Mouse (Mus musculus) CD8-positive naive resting alpha-beta T cell, adult 2 months (primary cell): ENCODE results near the gene Zhx3.

Experiments used
- DNase-seq, 2 experiments: peaks; one replicate each; pipeline ENCODE4 v3.0.0; 2022; ENCODE audit warnings: low read depth in 2 of 2, low spot score in 2 of 2

The Zhx3 gene

DNA sequence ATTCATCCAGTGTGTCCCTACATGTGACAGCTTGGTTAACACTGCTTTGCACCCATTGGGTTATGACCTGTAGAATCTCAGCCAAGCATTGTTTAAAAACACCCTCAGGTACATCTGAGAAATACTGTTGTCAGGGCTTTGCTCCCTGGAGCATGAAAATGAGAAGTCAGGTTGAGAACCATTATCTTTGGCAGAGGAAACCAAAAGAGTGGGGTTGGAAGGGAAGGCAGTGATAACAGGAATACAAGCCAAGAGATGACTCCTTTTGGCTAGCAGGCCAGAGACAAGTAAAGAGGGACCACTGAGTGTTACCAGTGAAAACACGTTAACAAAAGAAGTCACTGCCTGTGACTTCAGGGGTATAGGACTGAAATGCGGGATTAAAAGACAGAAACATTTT lies 108.4 kb downstream of the Zhx3 start:
- DNase-seq = no peak

DNA sequence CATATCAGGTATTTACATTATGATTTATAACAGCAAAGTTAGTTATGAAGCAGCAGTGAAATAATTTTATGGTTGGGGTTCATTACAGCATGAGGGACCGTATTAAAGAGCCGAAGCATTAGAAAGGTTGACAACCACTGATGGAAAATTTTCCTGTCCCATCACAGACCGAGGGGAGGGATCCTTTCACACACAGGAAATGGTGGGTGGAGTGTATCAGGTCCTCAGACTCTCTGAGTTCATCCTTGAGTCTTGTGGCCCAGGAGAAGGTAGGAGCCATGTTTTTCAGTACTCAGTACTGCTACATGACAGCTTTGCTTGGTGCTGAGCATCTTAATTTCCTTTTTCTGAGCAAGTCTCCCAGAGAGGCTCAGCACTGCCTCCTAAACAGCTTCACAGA lies 109.0 kb downstream of the Zhx3 start:
- DNase-seq = no peak

DNA sequence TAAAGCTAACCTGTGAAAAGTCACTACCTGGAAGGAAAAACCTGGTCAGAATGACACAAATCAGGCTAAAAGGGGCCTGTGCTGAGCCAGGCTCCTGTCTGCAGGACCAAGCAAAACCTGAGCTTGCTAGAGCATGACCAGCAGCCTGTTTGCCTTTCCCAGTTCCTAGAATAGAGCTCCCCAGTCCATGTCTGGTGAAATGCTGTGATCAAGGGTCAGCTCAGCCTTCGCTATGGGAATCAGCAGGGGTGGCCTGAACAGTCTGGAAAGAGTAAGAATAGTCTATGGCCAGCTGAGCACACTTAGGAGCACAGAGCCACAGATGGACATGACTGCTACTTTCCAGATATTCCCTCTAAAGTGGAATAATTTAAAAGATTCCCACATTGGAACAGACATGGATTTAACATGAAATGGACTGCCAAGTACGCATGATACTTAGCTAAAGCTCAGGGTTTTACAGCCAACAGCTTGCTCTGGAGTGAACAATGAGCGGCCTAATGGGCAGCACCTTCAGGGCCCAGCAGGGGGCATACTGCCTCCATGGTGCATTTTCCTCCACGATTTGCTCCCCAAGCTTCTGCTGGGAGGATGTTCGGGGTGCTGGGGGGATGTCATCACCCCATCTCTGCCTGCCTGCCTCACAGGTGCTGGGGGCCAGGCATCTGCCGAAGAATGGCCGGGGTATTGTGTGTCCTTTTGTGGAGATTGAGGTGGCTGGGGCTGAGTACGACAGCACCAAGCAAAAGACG lies 112.2 kb downstream of the Zhx3 start:
- DNase-seq = peak in 1 of 2 experiments; percentile 40

DNA sequence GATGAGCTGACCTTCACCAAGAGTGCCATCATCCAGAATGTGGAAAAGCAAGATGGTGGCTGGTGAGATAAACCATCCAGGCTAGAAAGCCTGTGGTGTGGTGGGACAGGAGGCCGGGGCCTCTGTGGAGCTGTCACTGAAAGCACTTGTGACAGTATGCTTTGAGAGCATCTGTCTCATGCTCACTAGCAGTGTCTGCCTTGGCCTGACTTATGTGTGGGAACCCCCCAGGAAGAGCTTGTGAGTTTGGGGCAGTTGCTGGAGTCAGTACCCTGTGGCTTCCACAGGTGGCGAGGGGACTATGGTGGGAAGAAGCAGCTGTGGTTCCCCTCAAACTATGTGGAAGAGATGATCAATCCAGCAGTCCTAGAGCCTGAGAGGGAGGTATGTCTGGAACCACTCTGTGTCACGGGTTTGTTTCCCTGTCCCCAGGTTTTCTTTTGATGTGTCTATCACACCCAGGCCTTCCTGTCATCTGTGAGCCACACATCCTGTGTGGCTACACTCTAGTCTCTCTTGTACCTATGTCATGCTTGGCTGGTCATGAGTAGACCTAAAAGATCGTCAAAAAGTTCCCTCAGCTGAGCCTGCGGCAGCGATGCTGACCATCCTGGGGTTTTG lies 116.1 kb downstream of the Zhx3 start:
- peak; percentile 54 to 69 for DNase-seq

DNA sequence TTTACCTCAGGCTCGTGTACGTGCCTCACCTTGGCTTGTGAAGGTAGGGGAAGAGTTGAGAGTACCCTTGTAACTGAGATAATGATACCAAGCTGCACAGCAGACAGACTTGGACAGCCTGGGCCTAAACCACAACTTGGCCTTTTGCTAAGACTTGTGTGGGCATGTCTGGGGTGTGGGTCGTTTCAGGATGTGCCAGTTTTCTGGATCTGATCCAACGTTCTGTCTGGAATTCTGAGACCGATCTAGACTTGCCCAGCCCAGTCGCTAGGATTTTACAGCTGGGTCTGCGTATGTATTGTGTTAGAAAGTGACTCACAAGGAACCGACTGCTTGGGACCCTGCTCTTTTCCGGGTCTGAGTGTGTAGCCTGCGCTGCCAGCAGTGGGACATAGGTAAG lies 125.7 kb downstream of the Zhx3 start:
- DNase-seq = no peak

DNA sequence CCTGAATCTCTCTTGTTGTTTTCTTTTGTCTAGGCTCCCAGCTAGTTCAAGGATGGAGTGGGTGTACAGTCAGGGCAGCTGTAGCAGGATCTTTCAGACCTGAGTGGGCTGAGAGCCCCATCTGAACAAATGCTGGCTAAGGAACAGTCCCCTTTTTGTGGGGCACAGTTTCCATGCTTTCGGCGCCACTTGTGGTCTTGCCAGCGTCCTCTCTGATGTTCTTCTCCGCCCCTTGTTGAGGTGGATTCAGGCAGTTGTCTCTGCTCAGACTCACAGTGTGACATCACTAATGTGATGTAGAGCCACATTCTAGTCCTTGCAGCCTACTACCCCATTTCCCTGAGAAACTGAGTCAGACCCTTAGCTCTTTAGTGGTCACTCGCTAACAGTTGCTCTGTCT lies 126.2 kb downstream of the Zhx3 start:
- no peak for DNase-seq

DNA sequence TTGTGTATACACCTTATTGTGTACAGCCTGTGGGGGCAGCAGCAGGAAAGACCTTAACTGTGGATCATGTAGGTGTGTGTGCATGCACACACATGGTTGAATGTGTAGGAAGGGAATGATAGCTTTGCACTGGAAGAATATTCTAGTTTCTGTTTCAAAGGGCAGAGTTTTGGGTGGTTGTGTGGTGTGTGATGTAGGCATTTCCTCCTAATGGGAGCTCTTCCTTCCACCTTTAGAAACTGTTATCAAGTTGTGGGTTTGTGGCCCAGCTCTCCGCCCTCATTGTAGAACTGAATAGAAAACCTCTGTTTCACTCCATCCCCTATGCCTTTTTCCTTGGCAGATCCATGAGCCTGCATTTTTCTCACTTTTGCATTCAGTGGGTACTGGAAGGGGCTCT lies 127.3 kb downstream of the Zhx3 start:
- DNase-seq = no peak

DNA sequence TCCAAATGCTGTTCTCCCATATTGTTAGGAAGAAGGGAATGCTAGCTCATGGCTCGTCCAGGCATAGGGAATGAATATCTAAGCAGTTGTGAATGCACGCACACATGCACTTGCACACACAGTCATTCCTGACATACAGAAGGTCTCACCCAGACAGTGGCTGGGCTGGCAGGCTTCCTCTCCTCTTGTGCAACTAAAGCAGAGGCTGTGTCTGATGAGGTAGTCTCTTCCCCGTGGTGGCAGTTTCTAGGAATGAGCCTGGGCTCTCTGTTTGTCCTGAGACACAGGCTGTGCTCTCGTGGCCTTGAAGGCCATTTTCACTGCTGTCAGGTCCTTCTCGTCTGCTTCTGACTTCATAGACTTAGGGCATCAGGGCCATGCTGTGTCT lies 128.0 kb downstream of the Zhx3 start:
- no peak for DNase-seq

DNA sequence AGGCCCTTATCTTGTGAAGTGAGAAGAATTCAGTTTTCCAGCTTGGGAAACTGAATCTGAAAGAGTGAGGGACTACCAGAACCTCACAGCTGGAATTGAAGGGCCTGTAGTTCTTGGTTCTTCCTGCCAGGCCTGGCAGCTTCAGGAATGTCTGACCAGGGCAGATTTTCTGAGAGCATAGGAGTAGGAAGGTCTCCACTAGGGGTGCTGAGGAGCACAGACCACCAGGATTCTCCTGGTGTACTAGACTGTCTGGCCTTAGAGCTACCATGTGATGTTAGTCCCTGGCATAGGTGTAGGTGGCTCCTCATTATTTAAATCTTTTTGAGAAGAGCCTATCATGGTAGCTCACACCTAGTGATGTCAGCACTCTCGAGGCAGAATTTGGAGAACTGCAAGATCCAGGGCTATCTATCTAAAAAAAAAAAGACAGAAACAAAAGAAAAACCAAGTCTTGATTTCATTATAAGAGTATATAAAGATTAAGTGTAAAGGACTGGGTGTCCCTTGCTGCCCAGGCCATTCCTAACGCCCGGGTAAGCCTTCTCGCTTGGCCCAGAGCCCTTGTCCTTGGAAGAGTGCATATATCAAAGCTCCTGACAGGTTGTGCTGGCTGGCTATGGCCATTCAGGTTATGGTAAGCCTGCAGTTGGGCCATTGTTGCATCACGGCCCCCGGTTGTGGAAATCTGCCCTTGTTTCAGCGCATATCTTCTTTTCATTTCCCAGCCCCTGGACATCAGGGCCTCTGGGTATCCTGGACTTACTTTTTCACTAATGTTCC lies 128.6 kb downstream of the Zhx3 start:
- peak in 1 of 2 experiments; percentile 56 for DNase-seq

DNA sequence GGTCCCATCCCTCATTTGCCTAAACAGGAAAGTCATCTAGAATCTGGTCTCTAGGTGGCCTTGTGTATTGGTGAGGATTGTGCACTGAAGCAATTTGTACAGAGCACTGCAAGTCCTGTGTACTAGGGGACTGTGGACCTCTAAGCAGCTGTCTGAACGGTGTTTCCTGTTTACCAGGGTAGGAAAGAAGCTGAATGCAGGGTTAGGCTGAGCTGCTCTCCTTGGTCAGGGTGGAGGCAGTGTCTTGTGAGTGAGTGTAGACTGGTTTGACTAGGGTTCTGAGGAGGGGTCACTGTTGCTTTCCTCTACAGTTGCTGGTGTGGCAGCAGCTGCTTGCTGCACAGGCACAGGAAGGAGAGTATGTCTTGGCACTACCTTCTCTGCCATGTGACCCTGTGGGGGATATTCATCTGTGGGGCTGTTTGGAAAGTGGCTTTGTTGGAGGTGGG lies 130.6 kb downstream of the Zhx3 start:
- DNase-seq = no peak

DNA sequence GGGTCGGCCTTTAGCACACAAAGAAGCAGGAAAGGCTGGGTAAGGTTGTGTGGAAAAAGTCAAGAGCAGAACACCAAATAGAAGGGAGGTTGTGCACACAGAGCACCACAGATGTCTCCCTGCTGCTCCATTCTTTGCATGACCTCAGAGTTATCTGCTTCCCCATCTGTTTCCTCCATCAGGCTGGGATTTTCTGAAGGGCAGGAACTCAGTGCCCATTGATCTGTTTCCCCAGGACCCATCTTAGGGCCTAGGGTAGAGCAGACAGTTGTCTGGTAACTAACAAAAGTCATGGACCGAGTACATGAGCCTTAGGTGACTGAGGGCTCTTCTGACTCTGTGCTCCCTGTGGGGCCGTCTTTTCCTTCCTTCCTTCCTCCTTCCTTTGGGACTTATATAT lies 131.2 kb downstream of the Zhx3 start:
- no peak for DNase-seq

DNA sequence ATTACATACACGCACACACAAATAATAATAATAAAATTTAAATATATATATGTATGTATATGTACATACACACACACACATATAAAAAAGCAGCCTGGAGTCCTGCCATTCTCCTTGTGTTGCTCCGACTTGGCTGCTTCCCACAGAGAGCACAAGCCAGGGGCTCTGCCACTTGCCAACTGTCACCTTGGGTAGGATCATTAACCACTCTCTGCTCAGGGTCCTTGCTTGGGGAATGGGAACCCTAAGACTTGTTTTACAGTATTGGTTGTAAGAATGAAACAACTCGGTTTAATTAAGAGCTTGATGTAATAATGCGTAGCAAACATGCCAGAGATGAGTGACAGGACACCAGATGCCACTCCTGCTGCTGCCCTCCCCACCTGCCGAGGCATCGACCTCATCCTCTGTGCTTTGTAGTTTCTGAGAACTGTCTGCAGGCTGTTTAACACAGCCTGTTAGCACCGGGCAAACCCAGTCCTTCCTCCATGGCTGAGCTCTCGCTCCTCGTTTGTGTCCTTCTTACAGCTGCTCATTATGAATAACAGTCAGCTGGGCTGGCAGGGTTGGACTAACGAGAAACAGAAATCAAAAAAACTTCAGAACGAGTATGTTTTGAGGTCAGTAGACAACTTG lies 132.2 kb downstream of the Zhx3 start:
- DNase-seq = peak in 1 of 2 experiments; percentile 58

DNA sequence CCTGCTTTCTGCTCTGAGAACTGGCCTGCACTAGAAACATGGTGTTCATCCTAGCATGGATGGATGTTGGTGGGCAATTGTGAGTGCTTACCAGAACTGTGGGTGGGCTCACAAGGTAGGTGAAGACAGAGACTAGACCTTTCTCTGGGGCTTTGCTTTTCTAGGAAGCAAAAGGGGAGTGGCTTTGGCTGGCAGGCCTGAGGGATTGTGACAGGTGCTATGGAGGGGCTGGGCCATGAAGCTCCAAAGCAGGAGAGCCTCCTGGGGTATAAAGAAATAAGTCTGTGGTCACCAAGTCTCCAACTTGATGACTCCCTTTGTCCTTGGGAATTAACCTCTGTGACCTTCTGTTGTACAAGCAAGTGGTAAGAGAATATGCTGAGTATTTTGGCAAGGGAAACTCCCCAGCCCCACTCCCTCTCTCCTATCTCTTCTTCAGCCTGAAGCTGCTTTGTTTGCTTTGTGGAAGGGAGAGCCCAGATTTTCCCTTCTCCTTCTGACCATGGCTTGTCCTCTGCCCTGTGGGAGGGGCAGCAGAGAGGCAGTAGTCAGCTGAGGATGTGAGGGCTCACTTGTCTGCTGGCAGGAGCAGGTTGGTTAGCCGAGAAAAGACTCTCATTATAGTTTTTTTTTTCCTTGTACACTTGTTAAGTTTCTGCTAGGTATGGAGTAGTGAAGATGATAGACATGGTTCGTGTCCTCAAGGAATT lies 133.0 kb downstream of the Zhx3 start:
- DNase-seq = no peak

DNA sequence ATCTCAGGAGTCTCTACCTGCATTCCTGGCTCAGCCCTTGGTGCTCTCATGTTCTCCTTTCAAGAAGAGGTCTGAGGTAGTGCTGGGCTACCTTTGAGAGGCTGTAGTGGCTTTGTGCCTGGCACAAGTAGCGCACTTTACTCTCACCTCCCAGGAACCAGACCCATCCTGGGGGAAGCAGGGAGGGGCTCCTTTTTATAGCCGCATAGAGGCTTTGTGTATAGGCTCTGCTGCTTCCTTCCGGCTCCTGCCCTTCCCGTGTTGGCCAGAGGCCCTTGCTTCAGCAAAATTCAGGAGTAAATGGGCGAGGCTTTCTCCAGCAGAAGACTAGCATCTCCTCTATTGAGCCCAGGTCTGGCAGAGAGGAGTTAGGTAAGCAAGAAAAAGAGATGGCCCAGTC lies 134.4 kb downstream of the Zhx3 start:
- no peak for DNase-seq

DNA sequence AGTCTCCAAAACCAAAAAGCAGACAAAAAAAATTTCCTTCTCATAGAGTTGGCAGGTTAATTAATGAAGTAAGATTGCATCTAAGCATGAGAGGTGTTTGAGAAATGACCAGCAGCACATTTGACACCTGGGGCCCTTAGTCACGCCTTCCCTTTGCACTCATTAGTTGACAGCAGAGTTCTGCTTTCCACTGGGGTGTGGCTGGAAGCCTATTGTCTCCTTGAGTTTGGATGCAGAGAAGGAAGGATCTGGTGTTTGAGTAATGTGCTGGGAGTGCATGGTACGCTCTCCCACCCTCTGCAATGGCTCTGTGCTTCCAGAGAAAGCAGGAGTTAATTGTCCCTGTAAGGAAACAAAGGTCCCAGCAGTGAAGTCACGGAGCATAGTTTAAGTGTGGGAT lies 136.3 kb downstream of the Zhx3 start:
- no peak for DNase-seq

DNA sequence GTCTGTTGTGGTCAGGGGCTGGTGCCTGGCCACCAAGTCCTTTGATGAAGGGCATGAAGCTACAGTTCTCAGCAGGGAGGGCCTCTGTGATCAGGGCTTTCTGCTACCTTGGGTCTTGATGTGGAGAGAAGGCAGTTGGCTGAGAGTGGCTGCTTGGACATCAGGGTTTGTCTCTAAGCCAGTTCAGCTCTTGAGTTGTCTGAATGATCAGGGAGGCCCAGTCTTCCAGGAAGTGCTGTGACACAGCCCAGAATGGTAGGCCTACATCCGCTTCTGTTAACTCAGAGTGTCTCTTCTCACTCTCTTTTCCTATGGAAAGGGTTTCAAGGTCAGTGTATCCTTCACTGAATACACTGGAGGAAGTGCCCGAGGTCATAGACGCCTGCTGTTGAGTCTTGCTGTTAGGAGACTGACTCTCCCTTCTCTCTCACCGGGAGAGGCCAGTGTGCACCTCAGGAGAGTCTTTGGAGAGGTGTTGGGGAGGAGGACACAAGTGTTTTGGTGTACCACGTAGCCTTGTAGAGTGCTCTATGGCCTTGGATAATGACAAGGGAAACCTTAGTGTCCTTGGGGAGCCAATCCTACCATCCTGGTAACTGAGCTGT lies 137.0 kb downstream of the Zhx3 start:
- no peak for DNase-seq

DNA sequence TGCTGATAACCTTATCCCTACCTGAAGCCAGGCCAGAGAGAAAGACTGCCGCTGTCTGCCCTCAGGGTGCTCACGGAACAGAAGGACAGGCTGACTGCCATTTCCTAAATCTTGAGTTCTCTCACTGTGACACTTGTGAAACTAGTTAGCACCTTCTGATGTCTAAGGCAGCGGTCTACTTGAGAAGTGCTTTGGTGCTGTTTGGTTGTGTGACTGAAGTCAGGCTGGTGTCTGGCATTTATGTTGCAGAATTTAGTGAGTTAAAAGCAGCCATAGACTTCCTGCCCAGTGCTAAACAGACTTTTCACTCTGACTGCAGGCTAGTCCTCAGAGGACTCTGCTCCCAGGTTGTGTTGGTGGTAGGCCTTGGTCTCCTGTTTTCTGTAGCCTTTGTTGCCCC lies 138.5 kb downstream of the Zhx3 start:
- DNase-seq = peak in 1 of 2 experiments; percentile 49

DNA sequence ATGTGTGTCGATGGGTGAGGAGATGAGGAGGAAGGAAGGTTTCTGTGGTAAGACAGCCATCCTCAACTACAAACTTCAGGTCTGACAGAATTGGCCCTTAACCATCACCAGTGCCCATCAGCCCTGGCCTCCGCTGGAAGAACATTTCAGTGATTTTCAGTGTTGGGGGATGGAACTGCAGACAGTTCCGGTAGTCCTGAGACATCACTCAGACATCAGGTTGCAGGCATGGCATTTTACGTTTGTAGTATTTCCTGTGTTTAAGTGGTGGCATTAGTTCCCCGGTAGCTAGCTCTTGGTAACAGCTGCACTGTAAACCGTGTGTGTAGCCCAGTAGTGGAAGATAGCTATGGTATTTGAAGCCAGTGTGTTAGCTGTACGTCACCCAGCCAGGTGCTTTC lies 139.7 kb downstream of the Zhx3 start:
- DNase-seq = peak in 1 of 2 experiments; percentile 52

DNA sequence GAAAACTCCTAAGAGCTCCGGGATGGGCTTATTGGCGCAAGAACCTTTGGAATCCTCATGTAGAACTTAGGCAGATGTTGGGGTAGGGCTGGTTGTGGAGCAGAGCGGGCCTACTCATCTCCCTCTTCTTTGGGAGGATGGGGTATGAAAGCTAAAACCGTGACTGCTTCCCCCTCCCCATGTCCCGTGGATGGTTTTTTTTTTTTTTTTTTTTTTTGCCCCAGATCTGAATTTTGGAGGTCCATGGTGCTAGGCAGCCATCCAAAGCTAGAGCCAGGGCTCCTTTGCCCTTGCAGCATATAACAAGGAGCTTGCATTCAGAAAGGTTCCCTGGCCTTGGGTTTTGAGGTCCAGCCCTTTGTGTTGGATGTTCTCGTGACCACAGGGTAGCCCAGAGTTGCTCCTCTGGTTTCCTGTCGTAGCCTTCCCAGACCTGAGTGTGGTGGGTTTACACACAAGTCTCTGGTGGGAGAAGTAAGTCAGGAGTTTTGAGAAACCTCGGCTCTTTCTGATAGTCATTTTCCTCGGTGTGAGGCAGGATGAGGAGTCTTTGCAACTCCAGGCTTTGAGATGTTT lies 140.3 kb downstream of the Zhx3 start:
- no peak for DNase-seq

DNA sequence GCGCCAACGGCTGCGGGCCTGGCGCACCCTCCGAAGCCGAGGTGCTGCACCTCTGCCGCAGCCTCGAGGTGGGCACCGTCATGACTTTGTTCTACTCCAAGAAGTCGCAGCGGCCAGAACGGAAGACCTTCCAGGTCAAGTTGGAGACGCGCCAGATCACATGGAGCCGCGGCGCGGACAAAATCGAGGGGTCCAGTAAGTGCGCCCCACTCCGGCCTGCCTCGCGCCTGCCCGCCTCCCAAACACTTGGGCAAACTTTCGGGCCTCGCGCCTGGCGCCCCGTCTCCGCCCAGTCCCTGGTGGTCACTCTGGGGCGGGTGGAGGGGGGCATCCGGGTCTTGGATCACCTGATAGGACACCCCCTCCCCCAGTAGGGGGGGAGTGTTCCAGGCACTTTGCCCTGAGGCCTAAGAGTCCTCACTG lies 140.9 kb downstream of the Zhx3 start:
- DNase-seq = no peak
